Mouse (Mus musculus) midbrain, embryonic 10.5 days (tissue): ENCODE results near the gene Akr7a5. TPM values are rescaled to one million over a fixed set of nuclear protein-coding genes. Genes with fewer than 3 reads are reported as not detected.
A peak's percentile ranks its signal among the peaks of the same experiment; 100 is the strongest.

ENCODE experiments used
- DNase-seq: peaks from one replicate; pipeline ENCODE4 v3.0.0-alpha.2; 2017; ENCODE audit warnings: low spot score
- H3K27ac ChIP-seq: fragments of 300-500 bp; sonication (generic); replicated peaks from 2 replicates; pipeline ENCODE4 v1.5.1; 2016; ENCODE audit warnings: mild to moderate bottlenecking
- H3K27me3 ChIP-seq: fragments of 300-500 bp; sonication (generic); 2 replicates; pipeline ENCODE4 v1.6.1; 2016; ENCODE audit warnings: low read depth, mild to moderate bottlenecking; ENCODE audit not compliant: poor library complexity, severe bottlenecking
- H3K36me3 ChIP-seq: fragments of 300-500 bp; sonication (generic); 2 replicates; pipeline ENCODE4 v1.6.1; 2016; ENCODE audit warnings: mild to moderate bottlenecking, moderate library complexity
- H3K4me1 ChIP-seq: fragments of 300-500 bp; sonication (generic); 2 replicates; pipeline ENCODE4 v1.6.1; 2016
- H3K4me3 ChIP-seq: fragments of 300-500 bp; sonication (generic); 2 replicates; pipeline ENCODE4 v1.5.1; 2016; ENCODE audit warnings: mild to moderate bottlenecking, moderate library complexity
- H3K9me3 ChIP-seq: fragments of 300-500 bp; sonication (generic); replicated peaks from 2 replicates; pipeline ENCODE4 v1.6.1; 2016; ENCODE audit warnings: mild to moderate bottlenecking
- WGBS: fragments of 180-500 bp; shearing (Covaris S2); methylation state at CpG from one replicate; pipeline ENCODE4 v1.1.7; 2016; 5-methylcytosine and 5-hydroxymethylcytosine counted together
- polyA plus RNA-seq: library from polyadenylated mRNA; unstranded; fragments of >200 nt; fragmentation: Nextera tagmentation; extraction: Ambion mirVana; gene quantifications from 2 replicates; pipeline ENCODE4 v1.2.1, GENCODE M21; 2016

Gene Akr7a5
- 99.7 and 103 TPM in 2 replicates for polyA plus RNA-seq

- Histone ChIP-seq H3K4me3 (peak within 1 kb of the TSS; percentile 96), H3K27ac (peak within 1 kb of the TSS; percentile 93), H3K9me3 (no peaks in the 10 kb centered on the region), H3K27me3 (peaks cover 30% of the 10 kb centered on the region), H3K4me1 (peaks cover 32% of the 10 kb centered on the region), H3K36me3 (peaks cover 17% of the 10 kb centered on the region)
- WGBS, result under 1% methylated on average over 63 of the region's 63 CpGs
- peak; percentile 97 for DNase-seq
Observed at GRCm38 (mm10) chr4:139310171-139310898, at the start of gene Akr7a5, which contains the start of gene Pqlc2. Akr7a5 (plus strand) TSS chr4:139310744. Pqlc2 (minus strand) TSS chr4:139310708.

DNA sequence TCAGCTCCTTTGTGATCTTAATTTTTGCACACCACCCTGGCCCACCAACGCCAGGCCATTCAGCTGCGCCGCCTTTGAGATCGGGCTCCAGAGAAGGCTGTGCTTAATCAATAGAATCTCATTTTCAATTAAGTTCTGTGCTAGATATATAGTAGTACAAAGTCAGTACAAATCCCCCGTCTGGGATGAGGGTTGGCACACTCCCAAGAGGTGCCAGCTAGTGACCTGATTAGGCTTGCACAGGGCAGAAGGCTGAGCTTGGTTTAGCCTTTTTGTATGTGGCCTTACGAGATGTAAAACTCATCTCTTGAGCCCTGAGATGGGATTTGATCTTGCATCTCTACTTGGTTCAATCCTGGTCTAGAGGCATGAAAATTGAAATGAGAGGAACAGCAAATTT lies 47.6 kb upstream of the Akr7a5 start:
- H3K27ac ChIP-seq, result no peak overlapping the region
- peaks cover 97% of the 10 kb centered on the region for H3K36me3 ChIP-seq
- 97% methylated on average over 6 of the region's 6 CpGs for WGBS
- H3K27me3 ChIP-seq, result no peaks in the 10 kb centered on the region
- no peak for DNase-seq
- no peaks in the 10 kb centered on the region for H3K9me3 ChIP-seq
- H3K4me3 ChIP-seq, result no peak overlapping the region
- no peaks in the 10 kb centered on the region; the same call in 1 of the 2 replicates for H3K4me1 ChIP-seq

DNA sequence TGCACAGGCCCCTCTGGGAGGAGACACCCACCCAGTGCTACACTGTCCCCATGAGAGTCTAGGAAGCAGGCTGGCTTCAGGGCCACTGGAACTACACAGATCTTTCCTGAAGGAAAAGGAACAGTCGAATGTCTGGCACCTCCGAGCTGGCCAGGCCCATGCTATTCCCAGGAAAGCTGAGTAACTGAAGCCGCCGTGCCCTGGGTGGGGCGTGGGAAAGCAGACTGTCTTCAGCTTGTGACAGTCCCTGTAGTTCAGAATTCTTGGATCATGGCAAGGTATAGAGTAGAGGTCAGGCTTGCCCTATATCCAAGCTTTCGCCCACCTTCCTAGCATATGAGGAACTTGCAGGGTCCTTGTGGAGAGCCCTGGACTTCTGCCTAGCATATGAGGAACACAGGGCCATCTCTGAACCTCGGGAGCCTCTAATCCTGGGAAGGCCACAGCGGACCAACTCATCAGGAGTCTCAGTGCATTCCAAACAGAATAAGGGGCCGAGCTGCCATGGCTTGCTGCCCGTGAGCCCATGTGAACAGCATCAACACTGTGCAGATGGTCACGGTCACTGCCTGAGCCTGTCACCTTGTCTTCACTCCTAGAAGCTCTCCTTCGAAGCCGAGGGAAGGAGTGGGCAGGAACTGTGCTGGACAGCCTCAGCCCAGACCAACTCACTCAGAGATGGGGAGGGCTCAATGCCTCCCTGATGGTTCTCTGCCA lies 44.6 kb upstream of the Akr7a5 start:
- no peak for DNase-seq
- Histone ChIP-seq H3K27ac (no peak overlapping the region), H3K27me3 (no peaks in the 10 kb centered on the region), H3K4me3 (no peak overlapping the region), H3K9me3 (no peaks in the 10 kb centered on the region), H3K36me3 (peaks cover 86% of the 10 kb centered on the region), H3K4me1 (no peaks in the 10 kb centered on the region; the same call in 1 of the 2 replicates)
- WGBS, result 95% methylated on average over 13 of the region's 13 CpGs

- 84% methylated on average over 7 of the region's 7 CpGs for WGBS
- no peak overlapping the region for H3K27ac ChIP-seq
- H3K36me3 ChIP-seq, result peaks cover 80% of the 10 kb centered on the region
Observed at GRCm38 (mm10) chr4:139266500-139266865, 44.1 kb upstream of the Akr7a5 start.

GRCm38 (mm10) chr4:139267335-139267734 lies 43.2 kb upstream of the Akr7a5 start:
- H3K27ac ChIP-seq, result 0 out of 2 replicates have a peak overlapping the region, but pooled peaks have one; percentile 6
- H3K4me1 ChIP-seq, result no peaks in the 10 kb centered on the region; the same call in 1 of the 2 replicates
- no peaks in the 10 kb centered on the region for H3K9me3 ChIP-seq
- no peak for DNase-seq
- 94% methylated on average over 3 of the region's 3 CpGs for WGBS
- peaks cover 75% of the 10 kb centered on the region for H3K36me3 ChIP-seq
- H3K4me3 ChIP-seq, result no peak overlapping the region
- no peaks in the 10 kb centered on the region for H3K27me3 ChIP-seq

More at GRCm38 (mm10) chr4:139266500-139266865, 44.1 kb upstream of the Akr7a5 start:
- Histone ChIP-seq H3K9me3 (no peaks in the 10 kb centered on the region), H3K27me3 (no peaks in the 10 kb centered on the region), H3K4me3 (no peak overlapping the region), H3K4me1 (no peaks in the 10 kb centered on the region; the same call in 1 of the 2 replicates)
- DNase-seq, result no peak

DNA sequence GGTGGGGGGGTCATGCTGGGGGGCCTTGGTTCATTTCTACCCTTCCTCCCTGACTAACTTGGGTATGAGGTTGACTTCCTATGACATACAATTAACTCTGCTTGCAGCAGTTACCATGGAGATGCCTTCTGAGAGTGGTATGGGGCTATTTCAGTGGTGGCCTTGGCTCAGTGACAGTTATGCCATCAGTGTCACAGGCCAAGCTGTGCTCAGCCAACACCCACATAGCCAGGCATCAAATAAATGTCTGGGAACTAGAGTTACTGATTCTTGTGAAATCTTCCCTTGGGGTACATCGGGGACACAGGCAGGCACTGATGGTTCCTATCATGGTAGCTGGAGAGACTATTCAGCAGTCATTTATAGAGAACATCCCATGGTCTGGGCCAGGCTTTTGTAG lies 42.3 kb upstream of the Akr7a5 start:
- H3K4me1 ChIP-seq, result no peaks in the 10 kb centered on the region; the same call in 1 of the 2 replicates
- WGBS, result 97% methylated on average over 1 of the region's 1 CpGs
- no peak overlapping the region for H3K27ac ChIP-seq
- no peaks in the 10 kb centered on the region for H3K27me3 ChIP-seq
- peaks cover 73% of the 10 kb centered on the region for H3K36me3 ChIP-seq
- H3K9me3 ChIP-seq, result no peaks in the 10 kb centered on the region
- no peak for DNase-seq
- no peak overlapping the region for H3K4me3 ChIP-seq

DNA sequence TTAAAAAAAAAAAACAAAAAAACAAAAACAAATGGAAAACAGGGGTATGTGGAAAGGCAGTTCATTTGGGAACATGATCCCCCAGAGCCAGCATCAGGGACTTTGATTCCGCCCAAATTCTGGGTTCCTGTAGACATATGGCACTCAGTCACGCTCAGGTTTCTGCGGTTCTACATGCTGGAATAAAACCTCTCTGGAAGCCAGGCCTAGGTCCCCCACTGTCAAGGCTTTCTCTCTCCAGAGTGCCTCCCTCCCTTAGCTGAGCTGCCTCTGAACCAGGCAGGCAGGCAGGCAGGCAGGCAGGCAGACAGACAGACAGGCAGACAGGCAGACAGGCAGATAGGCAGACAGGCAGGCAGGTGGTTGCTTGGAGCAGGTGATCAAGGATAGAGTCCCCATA lies 40.4 kb upstream of the Akr7a5 start:
- H3K4me1 ChIP-seq, result no peaks in the 10 kb centered on the region; the same call in 1 of the 2 replicates
- peaks cover 73% of the 10 kb centered on the region for H3K36me3 ChIP-seq
- H3K9me3 ChIP-seq, result no peaks in the 10 kb centered on the region
- WGBS, result 90% methylated on average over 3 of the region's 3 CpGs
- H3K27me3 ChIP-seq, result no peaks in the 10 kb centered on the region
- H3K27ac ChIP-seq, result no peak overlapping the region
- DNase-seq, result no peak
- no peak overlapping the region for H3K4me3 ChIP-seq

DNA sequence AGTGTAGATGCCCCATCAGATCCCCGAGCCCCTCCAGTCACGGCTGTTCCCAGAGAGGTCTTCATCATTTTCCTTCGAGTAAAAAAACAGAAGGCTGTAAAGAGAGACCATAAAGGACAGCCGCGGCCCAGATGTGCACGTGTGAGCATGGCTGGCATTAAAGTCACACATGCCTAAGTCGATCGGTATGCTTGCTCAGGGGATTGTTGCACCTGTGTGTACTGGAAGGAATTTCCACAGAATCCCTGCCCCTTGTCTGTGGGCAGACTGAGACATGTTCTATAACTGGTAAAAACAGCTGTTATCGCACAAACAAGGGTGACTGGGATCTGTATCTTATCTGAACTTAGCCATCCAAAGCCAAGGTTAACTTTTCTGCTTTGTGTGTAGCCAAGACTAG lies 39.0 kb upstream of the Akr7a5 start:
- H3K4me3 ChIP-seq, result no peak overlapping the region
- WGBS, result 93% methylated on average over 9 of the region's 9 CpGs
- no peaks in the 10 kb centered on the region for H3K27me3 ChIP-seq
- H3K36me3 ChIP-seq, result peaks cover 64% of the 10 kb centered on the region
- H3K27ac ChIP-seq, result no peak overlapping the region
- no peaks in the 10 kb centered on the region for H3K4me1 ChIP-seq
- no peaks in the 10 kb centered on the region for H3K9me3 ChIP-seq
- no peak for DNase-seq

DNA sequence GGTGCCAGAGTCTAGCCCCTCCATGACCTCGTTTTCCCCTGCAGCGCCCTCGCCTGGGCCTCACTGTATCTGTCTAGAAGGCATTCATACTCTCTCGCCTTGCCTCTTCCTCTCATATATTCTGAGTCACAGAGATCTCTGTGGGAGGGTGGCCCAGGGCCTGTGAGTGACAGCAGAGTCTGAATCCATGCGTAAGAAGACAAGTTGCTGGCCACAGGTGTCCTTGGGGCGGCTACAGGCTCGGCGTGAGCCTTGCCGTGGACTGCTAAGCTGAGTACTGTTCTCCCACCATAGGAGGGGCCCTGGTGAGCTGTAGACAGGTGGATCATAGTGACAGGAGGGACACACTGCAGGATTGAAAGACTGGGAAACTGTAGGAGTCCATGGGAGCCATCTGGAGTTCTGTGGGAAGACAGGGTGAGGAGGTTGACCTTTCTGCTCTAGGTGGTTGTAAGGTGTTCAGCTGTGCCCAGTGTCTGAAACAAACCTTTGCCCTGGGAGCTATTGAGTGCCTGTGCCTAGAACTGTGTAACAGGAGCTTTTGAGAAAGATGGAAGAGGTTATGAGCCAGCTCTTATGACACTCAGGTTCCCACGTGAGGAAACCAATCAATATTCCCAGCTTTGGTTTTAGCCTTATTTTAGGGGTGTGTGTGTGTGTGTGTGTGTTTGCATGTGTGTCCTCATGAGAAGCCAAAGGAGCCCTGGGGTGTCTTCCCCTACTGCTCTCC lies 37.4 kb upstream of the Akr7a5 start:
- 92% methylated on average over 10 of the region's 10 CpGs for WGBS
- Histone ChIP-seq H3K36me3 (peaks cover 56% of the 10 kb centered on the region), H3K27ac (no peak overlapping the region), H3K4me3 (no peak overlapping the region), H3K4me1 (no peaks in the 10 kb centered on the region), H3K27me3 (no peaks in the 10 kb centered on the region), H3K9me3 (no peaks in the 10 kb centered on the region)
- DNase-seq, result no peak

- Histone ChIP-seq H3K36me3 (peaks cover 50% of the 10 kb centered on the region), H3K27ac (no peak overlapping the region), H3K4me1 (no peaks in the 10 kb centered on the region), H3K4me3 (no peak overlapping the region), H3K9me3 (no peaks in the 10 kb centered on the region), H3K27me3 (no peaks in the 10 kb centered on the region)
- WGBS, result 91% methylated on average over 7 of the region's 7 CpGs
- no peak for DNase-seq
Observed at GRCm38 (mm10) chr4:139274573-139274972, 36.0 kb upstream of the Akr7a5 start.

DNA sequence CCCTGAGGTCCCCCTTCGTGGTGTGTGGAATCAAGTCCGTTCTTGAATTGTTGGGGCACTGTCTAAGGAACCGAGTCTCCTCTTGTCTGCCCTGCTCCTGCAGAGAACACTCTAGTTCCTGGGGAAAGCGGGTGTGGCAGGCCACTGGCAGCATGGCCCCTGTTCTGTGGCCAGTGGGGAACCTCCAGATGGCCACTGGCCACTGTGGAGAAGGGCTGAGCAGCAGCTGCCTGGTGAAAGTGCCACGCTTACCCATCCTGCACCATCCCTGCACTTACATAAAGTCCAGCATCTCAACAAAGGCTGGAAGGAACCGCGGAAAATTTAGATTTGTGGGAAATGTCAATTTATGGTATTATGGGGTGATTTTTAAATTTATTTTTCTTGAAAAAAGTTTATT lies 34.1 kb upstream of the Akr7a5 start:
- H3K27me3 ChIP-seq, result no peaks in the 10 kb centered on the region
- no peak overlapping the region for H3K4me3 ChIP-seq
- no peak for DNase-seq
- H3K36me3 ChIP-seq, result peaks cover 64% of the 10 kb centered on the region
- no peak overlapping the region for H3K27ac ChIP-seq
- no peaks in the 10 kb centered on the region for H3K4me1 ChIP-seq
- 92% methylated on average over 7 of the region's 7 CpGs for WGBS
- no peaks in the 10 kb centered on the region for H3K9me3 ChIP-seq

DNA sequence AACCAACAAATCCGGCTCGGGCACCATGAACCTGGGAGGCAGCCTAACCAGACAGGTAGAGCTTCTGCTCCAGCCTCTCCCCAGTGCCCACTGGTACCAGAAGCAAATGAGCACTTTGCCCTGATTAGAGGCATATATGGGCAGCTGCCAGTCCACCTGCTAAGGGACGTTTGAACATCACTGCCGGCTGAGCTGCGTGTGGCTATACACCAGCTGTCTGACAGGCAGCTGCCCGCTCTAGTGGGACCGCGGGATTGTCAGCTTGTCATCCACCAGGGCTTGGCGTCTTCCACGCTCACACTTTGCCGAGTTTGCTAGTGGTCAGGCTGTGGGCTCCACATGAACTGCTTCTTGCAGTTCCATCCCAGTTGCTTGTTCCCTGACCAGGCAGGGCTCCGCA lies 30.0 kb upstream of the Akr7a5 start:
- Histone ChIP-seq H3K9me3 (no peaks in the 10 kb centered on the region), H3K4me3 (no peak overlapping the region), H3K4me1 (no peaks in the 10 kb centered on the region), H3K27ac (no peak overlapping the region), H3K27me3 (no peaks in the 10 kb centered on the region), H3K36me3 (peaks cover 72% of the 10 kb centered on the region)
- 97% methylated on average over 12 of the region's 12 CpGs for WGBS
- no peak for DNase-seq
